15 mouse cellular contexts compared by ENCODE assay signal in genomic region chr16:4199995-4200394, GRCm38 (mm10). TPM values are rescaled to one million over a fixed set of nuclear protein-coding genes. Genes with fewer than 3 reads are reported as not detected.
DNase-seq lines count a peak whose midpoint lies in the region; ATAC-seq lines count a peak whose summit lies in the region.
"Had no signal": no experiment of that assay in that cellular context is flagged by ENCODE, and none has a peak within 500 bp of the region (broad histone marks: within the 10 kb centered on the region; RNA-seq: fewer than 3 reads in every experiment).

No protein-coding gene starts in this region.

- H3K4me1 ChIP-seq in heart, embryonic 11.5 days (ENCODE audit: control insufficient read depth, insufficient read depth, low read length) = peaks cover 6% of the 10 kb centered on the region

- no peaks in the 10 kb centered on the region for H3K9me3 ChIP-seq in heart, embryonic 11.5 days (replicated peaks; ENCODE audit: control insufficient read depth, low read length)
- H3K9me3 ChIP-seq: embryonic facial prominence, embryonic 12.5 days; forebrain, embryonic 13.5 days; hindbrain, embryonic 10.5 days had no signal

- ATAC-seq in heart, embryonic 11.5 days (replicated peaks; ENCODE audit: insufficient number of reproducible peaks, low FRiP score, low TSS enrichment) = peak; percentile 63; the same call in 1 of the 2 replicates
- peak; percentile 91 for ATAC-seq in monocyte, adult 5-6 weeks (replicated peaks; ENCODE audit: insufficient number of reproducible peaks, low FRiP score, low TSS enrichment, poor library complexity, severe bottlenecking)
- ATAC-seq: forebrain, embryonic 13.5 days; Patski had no signal

- no peak overlapping the region for H3K9ac ChIP-seq in heart, embryonic 11.5 days (ENCODE audit: low read depth, low read length)
- H3K9ac ChIP-seq: embryonic facial prominence, embryonic 12.5 days; forebrain, embryonic 13.5 days had no signal

- no peak overlapping the region for H3K4me2 ChIP-seq in heart, embryonic 11.5 days
- H3K4me2 ChIP-seq: embryonic facial prominence, embryonic 12.5 days; forebrain, embryonic 13.5 days had no signal

- H3K36me3 ChIP-seq in heart, embryonic 11.5 days (ENCODE audit: control insufficient read depth, insufficient read depth, low read length) = no peaks in the 10 kb centered on the region

- no peaks in the 10 kb centered on the region for H3K27me3 ChIP-seq in heart, embryonic 11.5 days (ENCODE audit: control insufficient read depth, insufficient read depth, low read length)
- H3K27me3 ChIP-seq: embryonic facial prominence, embryonic 12.5 days; forebrain, embryonic 13.5 days; Patski had no signal

- H3K4me3 ChIP-seq in heart, embryonic 11.5 days (ENCODE audit: low read depth, low read length) = no peak overlapping the region
- H3K4me3 ChIP-seq: embryonic facial prominence, embryonic 12.5 days; forebrain, embryonic 13.5 days; hindbrain, embryonic 10.5 days had no signal

- WGBS in heart, embryonic 11.5 days (ENCODE audit: insufficient replicate concordance) = 26% methylated on average over 1 of the region's 1 CpGs

- DNase-seq in heart, adult 18-20 months = no peak
- DNase-seq in ZHBTc4 (ENCODE audit: low read depth, low spot score) = peak; percentile 16
- peak; percentile 75 for DNase-seq in liver
- no peak for DNase-seq in cerebellum, postnatal 10 days
- no peak for DNase-seq in cerebellum, adult 18-20 months
- DNase-seq in frontal cortex, postnatal 14 days (ENCODE audit: low spot score in 2 of 2) = no peak
- DNase-seq: kidney, adult 8-10 months; thymus, adult 2 months had no signal

- no peak overlapping the region for H3K27ac ChIP-seq in heart, embryonic 11.5 days (ENCODE audit: low read depth, low read length)
- H3K27ac ChIP-seq: embryonic facial prominence, embryonic 12.5 days; forebrain, embryonic 13.5 days; hindbrain, embryonic 10.5 days; macrophage had no signal

RNA-seq across cellular contexts. Expression of gene Crebbp, which starts 13.8 kb away (rescaled TPM):
- polyA plus RNA-seq in heart, embryonic 11.5 days (2014; fragmentation: Nextera tagmentation; extraction: Ambion mirVana) = 20.5 and 27.9 TPM in 2 replicates
- 10 to 100 TPM; 39.3 to 40.0 TPM for total RNA-seq in heart, adult 18-20 months (2021)
- 40.6 to 106 TPM (median 47.4 TPM) in 3 replicates for total RNA-seq in monocyte, adult 5-6 weeks (2017)

Comparison
In these comparisons a context has a peak if more than half of its experiments do, and no peak if none do; other contexts are left out.
1. DNase-seq: peak in ZHBTc4 (single experiment) and liver (single experiment); none in heart, adult 18-20 months (0 of 2), cerebellum, postnatal 10 days (0 of 2), cerebellum, adult 18-20 months (0 of 2) and frontal cortex, postnatal 14 days (0 of 2).